Mouse (Mus musculus): ENCODE data around the gene Hist1h3d.
"Not testable (repeated sequence)": the region's sequence is repeated elsewhere in the genome, so short reads cannot be mapped to it uniquely, and the experiment has no call there.

The Hist1h3d gene

DNA sequence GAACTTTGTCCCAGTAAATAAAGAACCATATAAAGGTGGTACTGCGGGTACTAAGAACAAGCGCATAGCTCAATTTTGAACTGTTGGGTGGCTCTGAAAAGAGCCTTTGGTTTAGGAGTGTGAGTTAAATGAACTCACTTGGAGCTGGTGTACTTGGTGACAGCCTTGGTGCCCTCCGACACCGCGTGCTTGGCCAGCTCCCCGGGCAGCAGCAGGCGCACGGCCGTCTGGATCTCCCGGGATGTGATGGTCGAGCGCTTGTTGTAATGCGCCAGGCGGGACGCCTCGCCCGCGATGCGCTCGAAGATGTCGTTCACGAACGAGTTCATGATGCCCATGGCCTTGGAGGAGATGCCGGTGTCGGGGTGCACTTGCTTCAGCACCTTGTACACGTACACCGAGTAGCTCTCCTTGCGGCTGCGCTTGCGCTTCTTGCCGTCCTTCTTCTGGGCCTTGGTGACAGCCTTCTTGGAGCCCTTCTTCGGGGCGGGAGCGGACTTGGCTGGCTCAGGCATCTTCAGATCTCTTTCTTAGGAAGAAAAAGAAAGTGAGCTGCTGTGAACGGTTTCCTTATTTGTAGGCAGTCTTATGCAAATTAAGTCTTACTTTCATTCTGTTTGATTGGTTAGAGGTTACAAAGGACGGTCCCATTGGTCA lies 10.0 kb downstream of the Hist1h3d start:
- DNase-seq: peak; percentile 98

GRCm38 (mm10) chr13:23586099-23586939 lies 10.8 kb downstream of the Hist1h3d start:
- DNase-seq: no peak

DNA sequence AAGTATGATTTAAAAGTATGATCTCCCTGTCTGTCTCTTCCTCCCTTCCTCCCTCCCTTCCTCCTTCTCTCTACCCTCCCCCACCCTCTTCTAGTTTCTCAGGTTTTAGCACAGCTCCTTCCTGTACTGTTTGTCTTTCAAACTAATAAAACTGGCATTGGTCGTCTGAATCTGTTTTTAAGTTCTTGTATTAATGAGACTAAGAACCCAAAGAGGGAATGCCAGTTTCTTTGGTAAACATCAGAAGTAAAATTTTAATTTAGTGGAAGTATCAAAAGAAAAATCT lies 11.3 kb downstream of the Hist1h3d start:
- DNase-seq: no peak

DNA sequence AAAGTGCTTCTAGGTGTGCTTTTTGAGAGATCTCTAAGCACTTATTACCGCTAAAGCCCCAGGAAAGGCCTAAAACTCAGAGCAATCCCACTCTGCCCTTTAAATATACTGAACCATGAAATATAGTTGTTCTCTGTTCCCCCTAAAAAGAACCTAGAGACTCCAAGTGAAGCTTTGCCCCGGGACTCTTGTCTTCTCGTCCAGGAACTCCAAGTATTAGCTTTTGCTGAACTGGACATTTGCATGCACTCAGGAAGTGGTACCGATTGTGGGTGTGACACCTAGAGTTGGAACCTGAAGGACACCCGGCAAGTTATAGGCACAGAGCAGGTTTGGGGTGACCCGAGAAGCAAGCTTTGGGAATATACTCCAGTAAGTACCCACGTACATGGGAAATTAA lies 15.6 kb downstream of the Hist1h3d start:
- DNase-seq: peak; percentile 63

- not testable (repeated sequence) for DNase-seq
These were observed 16.3 kb downstream of the Hist1h3d start for GRCm38 (mm10) chr13:23591886-23592285.

DNA sequence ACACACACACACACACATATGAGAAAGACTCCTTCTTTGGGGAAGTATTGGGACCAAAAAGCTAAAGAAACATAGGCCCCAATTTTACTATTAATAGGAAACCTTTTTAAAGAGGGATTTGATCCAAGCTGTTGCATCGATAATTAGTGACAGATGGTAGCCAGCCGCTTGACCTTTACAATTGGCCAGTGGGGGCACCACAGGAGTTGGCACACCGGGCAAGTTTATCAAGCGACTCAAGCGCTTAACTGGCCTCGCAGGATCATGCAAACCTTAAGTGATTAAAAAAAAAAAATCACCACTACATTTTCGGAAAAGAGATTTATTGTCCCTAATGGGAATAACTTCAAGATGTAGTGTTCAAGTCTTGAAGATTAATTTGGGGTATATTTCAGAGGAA lies 17.1 kb downstream of the Hist1h3d start:
- peak; percentile 65 for DNase-seq

GRCm38 (mm10) chr13:23593051-23593770 lies 17.6 kb downstream of the Hist1h3d start:
- peak; percentile 81 for DNase-seq

GRCm38 (mm10) chr13:23595185-23595584 lies 19.6 kb downstream of the Hist1h3d start:
- no peak for DNase-seq

GRCm38 (mm10) chr13:23595622-23596372 lies 20.2 kb downstream of the Hist1h3d start:
- peak; percentile 51 for DNase-seq

DNA sequence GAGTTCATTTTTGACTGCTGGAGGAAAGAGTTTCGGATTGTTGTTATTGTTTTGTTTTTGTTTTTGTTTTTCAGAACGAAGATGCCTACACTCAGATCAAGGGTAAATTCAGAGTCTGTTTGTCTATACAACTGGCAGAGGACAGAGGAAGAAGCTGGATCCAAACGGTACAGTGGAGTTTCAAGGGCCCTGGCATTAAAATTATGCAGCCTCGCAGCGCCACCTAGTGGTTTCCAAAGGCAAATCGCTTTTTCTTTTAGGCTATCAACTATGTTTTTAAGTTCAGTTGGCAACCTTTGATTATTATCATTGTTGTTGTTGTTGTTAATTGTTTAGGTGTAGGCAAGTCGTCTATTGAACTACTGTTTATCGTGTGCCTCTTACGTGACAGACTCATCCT lies 22.4 kb downstream of the Hist1h3d start:
- peak; percentile 93 for DNase-seq

- DNase-seq: peak; percentile 76
These were observed 27.7 kb downstream of the Hist1h3d start for GRCm38 (mm10) chr13:23603182-23603699.

DNA sequence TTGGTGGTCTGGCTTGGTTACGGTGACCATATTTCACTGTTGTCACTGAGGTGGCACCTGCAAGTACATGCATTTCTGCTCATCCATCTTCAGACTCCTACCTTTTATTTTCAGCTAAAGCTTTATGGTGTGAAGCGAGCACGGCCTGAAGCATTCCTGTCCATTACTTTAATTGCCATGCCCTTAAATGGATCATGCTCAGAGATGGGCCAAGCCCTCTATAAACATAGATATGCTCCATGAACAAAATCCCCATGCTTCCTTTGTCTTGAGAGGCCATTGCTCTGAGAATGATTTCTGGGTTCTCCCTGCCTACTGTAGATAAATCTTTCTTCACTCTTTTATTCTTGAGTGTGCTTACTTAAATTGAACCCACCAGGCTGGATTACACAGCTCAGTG lies 28.9 kb downstream of the Hist1h3d start:
- no peak for DNase-seq

DNA sequence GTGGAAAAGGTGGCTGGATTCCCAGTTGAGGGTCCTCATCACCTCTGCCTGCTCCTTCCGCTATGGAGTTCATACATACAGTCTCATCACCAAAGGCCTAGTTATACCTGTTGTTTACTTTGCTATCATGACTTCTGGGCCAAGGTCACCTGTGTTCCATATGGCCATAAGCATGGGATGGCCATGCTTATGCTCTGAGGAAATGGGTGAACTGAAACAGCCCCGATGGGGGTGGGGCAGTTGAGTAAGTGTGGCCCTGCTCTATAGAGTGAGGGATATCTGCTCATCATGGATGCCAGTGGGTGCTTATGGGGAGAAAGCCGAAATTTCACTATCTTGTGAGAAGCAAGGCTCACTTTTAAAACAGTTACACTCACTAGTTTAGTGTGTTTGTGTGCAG lies 29.5 kb downstream of the Hist1h3d start:
- peak; percentile 82 for DNase-seq

DNA sequence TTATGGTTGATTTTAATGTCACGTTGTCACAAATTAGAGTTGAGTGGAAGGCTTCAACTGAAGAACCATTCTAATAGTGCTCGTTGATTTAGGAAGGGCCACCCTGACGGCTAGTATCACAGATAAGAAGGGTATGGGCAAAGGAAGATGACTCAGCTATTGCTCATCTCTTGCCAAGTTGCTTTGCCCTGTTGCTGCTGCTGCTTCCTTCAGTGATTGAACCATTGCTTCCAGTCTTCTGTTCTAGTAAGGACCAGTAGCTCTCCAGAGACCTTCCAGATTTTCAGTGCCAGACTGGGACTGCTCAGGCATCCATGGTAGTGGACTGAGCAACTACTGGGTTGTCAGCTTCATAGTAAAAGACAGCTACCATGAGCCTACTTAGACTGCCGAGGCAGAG lies 33.6 kb downstream of the Hist1h3d start:
- DNase-seq: peak; percentile 28

GRCm38 (mm10) chr13:23609844-23610243 lies 34.3 kb downstream of the Hist1h3d start:
- DNase-seq: peak; percentile 25

GRCm38 (mm10) chr13:23610393-23610792 lies 34.8 kb downstream of the Hist1h3d start:
- DNase-seq: peak; percentile 39

- DNase-seq: peak; percentile 57
These were observed 36.1 kb downstream of the Hist1h3d start for GRCm38 (mm10) chr13:23611638-23612037.

GRCm38 (mm10) chr13:23620056-23620732 lies 44.6 kb downstream of the Hist1h3d start:
- DNase-seq: peak; percentile 78

GRCm38 (mm10) chr13:23620733-23621531 lies 45.4 kb downstream of the Hist1h3d start, which contains the start of gene Hist1h2be:
TSS of gene Hist1h2be (minus strand) at chr13:23621124.
- DNase-seq: peak; percentile 99

DNA sequence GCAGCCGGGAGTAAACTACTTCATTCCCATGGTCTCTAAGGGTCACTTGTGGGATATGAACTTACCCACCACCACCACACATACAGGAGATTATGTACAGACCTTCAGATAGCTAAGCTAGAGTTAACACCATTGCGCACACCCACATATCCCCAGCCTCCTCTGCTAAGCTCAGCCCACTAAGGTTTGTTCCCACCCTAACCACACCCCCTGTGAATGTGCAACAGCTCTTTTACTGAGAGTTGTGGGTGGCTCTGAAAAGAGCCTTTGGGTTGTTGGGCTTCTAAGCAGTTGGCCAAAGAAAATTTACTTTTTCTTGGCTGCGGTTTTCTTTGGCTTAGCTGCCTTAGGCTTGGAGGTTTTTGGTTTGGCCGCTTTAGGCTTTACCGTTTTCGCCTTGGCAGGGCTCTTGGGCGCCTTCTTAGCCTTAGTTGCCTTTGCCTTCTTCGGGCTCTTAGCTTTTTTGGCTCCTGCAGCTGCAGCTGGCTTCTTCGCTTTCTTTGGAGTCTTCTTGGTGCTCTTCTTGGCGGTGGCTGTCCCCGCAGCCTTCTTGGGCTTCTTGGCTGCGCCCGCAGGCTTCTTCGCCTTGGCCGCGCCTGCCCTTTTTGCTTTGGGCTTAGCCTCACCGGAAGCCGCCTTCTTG lies 46.1 kb downstream of the Hist1h3d start:
- peak; percentile 98 for DNase-seq
